Mouse (Mus musculus) thymus, postnatal 4 days (tissue): Measurements from ENCODE around the gene Macf1.

Experiments used
- DNase-seq: peaks from one replicate; pipeline ENCODE4 v3.0.0; 2021

Macf1 gene

GRCm38 (mm10) chr4:123397643-123398434 lies 286.3 kb downstream of the Macf1 start:
- DNase-seq, result no peak

- no peak for DNase-seq
Measured at GRCm38 (mm10) chr4:123397049-123397448, 287.1 kb downstream of the Macf1 start.

- peak; percentile 48 for DNase-seq
Measured at GRCm38 (mm10) chr4:123395435-123396000, 288.6 kb downstream of the Macf1 start.

- no peak for DNase-seq
Measured at GRCm38 (mm10) chr4:123394878-123395277, 289.3 kb downstream of the Macf1 start.

GRCm38 (mm10) chr4:123394269-123394668 lies 289.9 kb downstream of the Macf1 start:
- DNase-seq, result no peak

- no peak for DNase-seq
Measured at GRCm38 (mm10) chr4:123393004-123393403, 291.2 kb downstream of the Macf1 start.

- peak; percentile 70 for DNase-seq
Measured at GRCm38 (mm10) chr4:123392187-123392586, 292.0 kb downstream of the Macf1 start.

- DNase-seq, result no peak
Measured at GRCm38 (mm10) chr4:123385028-123385427, 299.1 kb downstream of the Macf1 start.

- DNase-seq, result no peak
Measured at GRCm38 (mm10) chr4:123383173-123383572, 301.0 kb downstream of the Macf1 start.

- no peak for DNase-seq
Measured at GRCm38 (mm10) chr4:123382051-123382450, 302.1 kb downstream of the Macf1 start.

GRCm38 (mm10) chr4:123381598-123381997 lies 302.6 kb downstream of the Macf1 start:
- DNase-seq, result peak; percentile 14

- DNase-seq, result no peak
Measured at GRCm38 (mm10) chr4:123376031-123376430, 308.1 kb downstream of the Macf1 start.

GRCm38 (mm10) chr4:123374316-123375008 lies 309.7 kb downstream of the Macf1 start:
- DNase-seq, result no peak

- no peak for DNase-seq
Measured at GRCm38 (mm10) chr4:123363555-123363954, 320.6 kb downstream of the Macf1 start.

GRCm38 (mm10) chr4:123360771-123361170 lies 323.4 kb downstream of the Macf1 start:
- no peak for DNase-seq

GRCm38 (mm10) chr4:123358613-123359012 lies 325.5 kb downstream of the Macf1 start:
- no peak for DNase-seq

- DNase-seq, result no peak
Measured at GRCm38 (mm10) chr4:123355941-123356340, 328.2 kb downstream of the Macf1 start.

GRCm38 (mm10) chr4:123353271-123353877 lies 330.8 kb downstream of the Macf1 start:
- no peak for DNase-seq

GRCm38 (mm10) chr4:123343471-123343789 lies 340.7 kb downstream of the Macf1 start:
- DNase-seq, result no peak

GRCm38 (mm10) chr4:123342642-123343470 lies 341.3 kb downstream of the Macf1 start, which contains the start of gene Bmp8a:
Gene Bmp8a (minus strand): TSS chr4:123343252.
- peak; percentile 78 for DNase-seq

- DNase-seq, result no peak
Measured at GRCm38 (mm10) chr4:123342091-123342641, 342.0 kb downstream of the Macf1 start.

GRCm38 (mm10) chr4:123340232-123340631 lies 343.9 kb downstream of the Macf1 start:
- DNase-seq, result no peak
